Mouse (Mus musculus): ENCODE data around the gene Dkk3. TPM values are rescaled to one million over a fixed set of nuclear protein-coding genes. Genes with fewer than 3 reads are reported as not detected.

The Dkk3 gene
- polyA plus RNA-seq (2016; fragmentation: Nextera tagmentation; extraction: Ambion mirVana) = 20.1 and 22.4 TPM in 2 replicates

DNA sequence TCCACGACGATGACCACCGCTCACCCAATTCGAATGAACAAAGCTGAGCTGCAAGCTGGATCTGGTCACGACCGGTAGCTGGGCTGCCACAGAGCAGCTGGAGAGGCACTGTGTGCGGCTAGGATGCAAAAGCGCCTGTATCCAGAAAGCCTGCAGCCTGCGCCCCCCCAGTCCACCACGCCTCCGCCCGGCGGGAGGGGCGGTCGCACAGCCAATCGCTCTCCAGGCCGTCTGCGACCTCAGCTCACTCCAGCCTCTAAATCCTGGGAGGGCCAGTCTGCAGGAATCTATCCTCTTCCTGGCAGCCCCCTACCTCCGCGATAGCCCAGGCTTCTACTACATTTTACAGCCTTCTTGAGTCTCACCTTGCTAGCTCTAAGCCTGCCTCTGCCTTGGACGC is at the start of gene Dkk3:
Gene Dkk3, minus strand, starts transcription at position 116 of the 400 bp plus-strand sequence.
- Histone ChIP-seq H3K4me3 (peak within 1 kb of the TSS; percentile 48), H3K27me3 (peaks cover 32% of the 10 kb centered on the region), H3K9ac (replicated peaks) (peak within 1 kb of the TSS; percentile 62; the same call in 1 of the 2 replicates), H3K9me3 (no peaks in the 10 kb centered on the region), H3K4me2 (replicated peaks) (peak within 1 kb of the TSS; percentile 67), H3K4me1 (peaks cover 19% of the 10 kb centered on the region), H3K36me3 (no peaks in the 10 kb centered on the region), H3K27ac (replicated peaks) (no peak within 1 kb of the TSS)
- ATAC-seq (ENCODE audit: low FRiP score, low read depth) = peak; percentile 67
- 1% methylated on average over 21 of the region's 21 CpGs for WGBS

DNA sequence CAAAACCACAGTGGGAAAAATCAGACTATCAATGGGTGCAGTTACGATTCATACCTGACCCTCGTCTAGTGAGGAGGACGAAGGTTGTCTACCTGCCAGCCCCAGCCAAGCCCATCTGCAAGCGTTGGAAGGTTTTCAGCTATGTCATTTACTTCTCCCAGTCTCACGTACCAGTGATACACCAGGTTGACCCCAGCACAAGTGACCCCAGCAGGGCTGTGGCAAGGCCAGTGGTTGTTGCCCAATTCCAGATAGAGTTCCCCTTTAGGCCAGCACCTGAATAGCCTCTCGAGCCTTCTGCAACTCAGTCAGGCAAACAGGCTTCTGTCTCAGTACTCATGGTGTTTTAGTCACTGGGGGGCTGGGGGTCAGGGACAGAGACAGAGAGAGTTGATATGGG is 48.9 kb upstream of the Dkk3 start:
- Histone ChIP-seq H3K36me3 (no peaks in the 10 kb centered on the region), H3K9me3 (no peaks in the 10 kb centered on the region), H3K4me3 (no peak overlapping the region), H3K27me3 (peaks cover 3% of the 10 kb centered on the region), H3K27ac (replicated peaks) (no peak overlapping the region), H3K4me2 (replicated peaks) (no peak overlapping the region), H3K9ac (replicated peaks) (no peak overlapping the region), H3K4me1 (0 out of 2 replicates have a peak, but pooled peaks cover 2% of the 10 kb centered on the region)
- WGBS = 90% methylated on average over 6 of the region's 6 CpGs
- ATAC-seq (ENCODE audit: low FRiP score, low read depth) = no peak

DNA sequence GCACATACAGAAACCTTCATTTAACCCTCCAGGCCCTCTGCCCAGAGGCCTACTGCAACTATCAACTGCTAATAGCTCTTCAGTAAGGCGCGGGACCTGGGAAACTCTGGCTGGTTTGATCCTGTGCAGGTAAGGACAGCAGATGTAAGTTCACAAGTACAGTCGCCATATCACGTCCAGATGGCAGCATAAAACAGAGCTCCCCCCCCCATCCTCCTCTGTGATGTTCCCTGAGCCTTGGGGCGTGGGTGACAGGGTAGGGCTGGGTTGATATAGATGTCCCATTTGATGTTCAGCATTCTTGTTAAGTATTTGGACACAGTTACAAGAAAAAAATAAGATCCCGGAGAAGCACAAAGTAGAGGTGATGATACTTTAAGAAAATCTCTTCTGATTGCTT is 46.7 kb upstream of the Dkk3 start:
- H3K9me3 ChIP-seq = no peaks in the 10 kb centered on the region
- 89% methylated on average over 6 of the region's 6 CpGs for WGBS

DNA sequence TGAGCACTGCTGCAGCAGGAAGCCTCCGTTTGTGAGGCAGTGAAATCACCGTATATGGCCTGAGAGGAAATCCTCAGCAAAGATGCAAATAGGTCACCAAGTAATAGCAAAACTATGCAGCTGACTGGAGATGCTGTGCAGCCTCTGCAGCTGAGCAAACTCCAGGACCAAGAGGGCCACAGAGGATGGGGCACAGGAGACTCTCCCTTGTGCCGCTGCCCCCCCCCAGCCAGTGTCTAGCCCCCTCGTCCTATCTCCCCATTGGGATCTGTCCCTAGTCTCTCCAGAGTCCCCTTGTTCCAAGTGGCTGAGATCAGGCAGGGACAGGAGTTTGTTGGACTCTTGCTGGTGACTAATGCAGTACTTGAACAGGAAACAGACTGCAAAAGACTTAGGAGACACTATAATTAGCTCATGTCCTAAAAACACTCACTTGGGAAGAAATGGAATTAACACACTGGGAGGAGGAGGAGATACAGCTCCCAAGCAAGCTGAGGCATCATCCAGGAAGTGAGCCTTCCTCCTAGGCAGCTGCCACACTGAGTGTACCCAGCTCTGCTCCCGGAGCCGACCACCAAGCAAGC is 45.6 kb upstream of the Dkk3 start:
- Histone ChIP-seq H3K9me3 (no peaks in the 10 kb centered on the region), H3K4me3 (no peak overlapping the region), H3K27me3 (no peaks in the 10 kb centered on the region; the same call in 1 of the 2 replicates), H3K9ac (replicated peaks) (no peak overlapping the region), H3K4me1 (no peaks in the 10 kb centered on the region), H3K27ac (replicated peaks) (no peak overlapping the region), H3K36me3 (no peaks in the 10 kb centered on the region), H3K4me2 (replicated peaks) (no peak overlapping the region)
- WGBS = 64% methylated on average over 6 of the region's 6 CpGs
- ATAC-seq (ENCODE audit: low FRiP score, low read depth) = no peak

More for the DNA sequence above, 46.7 kb upstream of the Dkk3 start:
- Histone ChIP-seq H3K27me3 (peaks cover 3% of the 10 kb centered on the region), H3K36me3 (no peaks in the 10 kb centered on the region), H3K27ac (replicated peaks) (no peak overlapping the region), H3K4me1 (no peaks in the 10 kb centered on the region), H3K4me2 (replicated peaks) (no peak overlapping the region), H3K9ac (replicated peaks) (no peak overlapping the region), H3K4me3 (no peak overlapping the region)
- no peak for ATAC-seq (ENCODE audit: low FRiP score, low read depth)

DNA sequence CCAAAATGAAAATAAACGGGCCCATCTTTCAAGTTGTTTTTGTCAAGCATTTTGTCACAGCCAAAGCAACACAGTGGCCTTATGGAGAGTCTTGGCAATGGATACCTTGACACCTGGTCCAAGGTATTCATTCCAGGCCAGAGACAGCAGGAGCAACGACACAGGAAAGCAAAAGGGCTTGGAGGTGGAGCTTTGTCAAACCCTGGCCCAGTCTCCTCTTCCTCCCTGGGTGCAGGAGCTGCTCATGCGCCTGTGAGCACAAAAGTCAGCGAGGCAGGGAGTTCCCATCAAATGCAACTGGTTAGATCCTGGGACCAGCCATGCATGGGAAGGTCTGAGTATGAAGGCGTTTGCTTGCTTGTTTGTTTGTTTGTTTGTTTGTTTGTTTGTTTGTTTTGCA is 45.1 kb upstream of the Dkk3 start:
- no peaks in the 10 kb centered on the region; the same call in 1 of the 2 replicates for H3K27me3 ChIP-seq
- WGBS = 81% methylated on average over 5 of the region's 5 CpGs
- H3K36me3 ChIP-seq = no peaks in the 10 kb centered on the region
- no peak overlapping the region for H3K9ac ChIP-seq (replicated peaks)
- no peaks in the 10 kb centered on the region for H3K4me1 ChIP-seq
- no peak overlapping the region for H3K27ac ChIP-seq (replicated peaks)
- ATAC-seq (ENCODE audit: low FRiP score, low read depth) = no peak
- H3K9me3 ChIP-seq = no peaks in the 10 kb centered on the region
- H3K4me3 ChIP-seq = no peak overlapping the region
- no peak overlapping the region for H3K4me2 ChIP-seq (replicated peaks)

DNA sequence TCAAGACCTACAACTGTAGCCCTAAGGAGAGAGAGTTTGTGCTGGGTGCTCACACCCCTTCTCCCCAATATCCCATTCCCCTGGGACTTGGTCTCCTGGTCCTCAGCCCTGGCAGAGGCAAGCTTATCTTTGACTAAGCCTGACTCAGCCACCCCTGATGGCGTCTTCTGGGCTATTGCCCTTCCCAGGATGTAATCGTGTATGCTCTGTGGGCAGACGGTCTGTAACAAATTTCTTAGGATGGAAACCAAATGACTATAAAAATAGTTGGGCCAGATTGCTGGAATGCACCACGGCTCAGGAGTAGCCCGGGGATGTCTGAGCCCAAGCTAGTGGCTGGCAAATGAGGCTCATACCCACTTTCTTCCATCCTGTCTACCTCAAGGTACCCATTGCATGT is 44.0 kb upstream of the Dkk3 start:
- Histone ChIP-seq H3K27me3 (no peaks in the 10 kb centered on the region; the same call in 1 of the 2 replicates), H3K4me2 (replicated peaks) (no peak overlapping the region), H3K4me1 (no peaks in the 10 kb centered on the region), H3K36me3 (no peaks in the 10 kb centered on the region), H3K9me3 (no peaks in the 10 kb centered on the region), H3K9ac (replicated peaks) (no peak overlapping the region), H3K27ac (replicated peaks) (no peak overlapping the region), H3K4me3 (no peak overlapping the region)
- WGBS = 89% methylated on average over 5 of the region's 5 CpGs
- no peak for ATAC-seq (ENCODE audit: low FRiP score, low read depth)

DNA sequence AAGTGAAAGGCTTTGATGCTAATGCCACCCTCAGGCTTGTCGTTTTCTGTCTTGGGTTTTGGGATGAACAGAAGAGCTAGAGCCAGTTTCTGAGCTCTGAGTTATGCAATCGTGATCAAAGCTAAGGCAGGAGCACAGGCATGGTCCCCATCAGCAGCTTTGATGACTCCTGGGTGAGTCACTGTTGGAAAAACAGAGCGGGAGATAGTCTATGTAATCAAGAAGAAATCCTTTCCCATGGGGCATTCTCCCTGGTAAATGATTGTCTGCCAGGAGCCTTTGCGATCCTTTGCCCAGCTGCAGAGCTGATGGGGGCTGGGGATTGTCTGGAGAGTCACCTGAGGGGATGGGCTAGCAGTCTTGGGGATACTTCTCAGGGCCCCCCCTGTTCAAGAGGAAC is 43.3 kb upstream of the Dkk3 start:
- 69% methylated on average over 4 of the region's 4 CpGs for WGBS
- Histone ChIP-seq H3K4me1 (no peaks in the 10 kb centered on the region), H3K4me2 (replicated peaks) (no peak overlapping the region), H3K36me3 (no peaks in the 10 kb centered on the region), H3K9ac (replicated peaks) (no peak overlapping the region), H3K27me3 (no peaks in the 10 kb centered on the region; the same call in 1 of the 2 replicates), H3K27ac (replicated peaks) (no peak overlapping the region), H3K4me3 (no peak overlapping the region), H3K9me3 (no peaks in the 10 kb centered on the region)
- no peak for ATAC-seq (ENCODE audit: low FRiP score, low read depth)

DNA sequence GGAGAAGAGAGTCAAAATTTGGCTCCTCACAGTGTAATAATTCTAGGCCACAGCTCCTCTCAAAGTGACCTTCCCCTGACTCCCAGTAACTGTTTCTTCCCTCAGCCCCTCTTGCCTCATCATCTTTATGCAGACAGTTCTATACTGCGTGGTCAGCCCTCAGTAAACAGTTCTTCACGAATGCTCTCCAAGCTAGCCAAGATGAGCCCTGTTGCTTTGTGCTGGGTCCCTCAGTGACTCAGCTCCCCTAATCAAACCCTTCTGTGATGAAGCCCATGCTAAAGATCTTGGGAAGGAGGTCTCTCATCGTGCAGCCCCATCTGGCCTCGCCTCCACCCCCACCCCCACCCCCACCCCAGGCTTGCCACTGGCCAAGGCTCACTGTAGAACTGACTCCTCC is 41.9 kb upstream of the Dkk3 start:
- Histone ChIP-seq H3K36me3 (no peaks in the 10 kb centered on the region), H3K9me3 (no peaks in the 10 kb centered on the region), H3K27ac (replicated peaks) (no peak overlapping the region), H3K4me1 (no peaks in the 10 kb centered on the region), H3K4me2 (replicated peaks) (no peak overlapping the region), H3K9ac (replicated peaks) (no peak overlapping the region), H3K4me3 (no peak overlapping the region), H3K27me3 (no peaks in the 10 kb centered on the region; the same call in 1 of the 2 replicates)
- ATAC-seq (ENCODE audit: low FRiP score, low read depth) = no peak
- 42% methylated on average over 4 of the region's 4 CpGs for WGBS

DNA sequence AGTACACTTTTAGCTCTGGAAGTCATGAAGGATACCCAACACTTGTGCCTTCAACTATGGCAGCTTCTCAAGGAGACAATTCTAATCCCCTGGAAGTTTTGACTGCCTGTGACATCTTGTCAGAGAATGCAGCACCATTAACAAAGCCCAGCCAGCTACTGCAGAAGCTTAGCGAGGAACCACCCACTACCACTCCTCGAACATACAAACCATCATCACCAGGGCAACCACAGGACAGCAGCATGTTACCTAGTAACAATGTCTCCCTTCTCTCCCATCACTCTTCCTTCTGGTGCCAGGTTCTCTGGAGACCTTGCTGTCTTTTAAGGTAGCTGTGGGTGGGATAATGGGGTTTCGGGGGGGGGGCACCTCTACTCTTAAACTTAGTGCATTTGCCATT is 40.5 kb upstream of the Dkk3 start:
- Histone ChIP-seq H3K4me2 (replicated peaks) (no peak overlapping the region), H3K4me3 (no peak overlapping the region), H3K4me1 (no peaks in the 10 kb centered on the region), H3K9me3 (no peaks in the 10 kb centered on the region), H3K36me3 (no peaks in the 10 kb centered on the region), H3K27me3 (no peaks in the 10 kb centered on the region; the same call in 1 of the 2 replicates), H3K9ac (replicated peaks) (no peak overlapping the region), H3K27ac (replicated peaks) (no peak overlapping the region)
- no peak for ATAC-seq (ENCODE audit: low FRiP score, low read depth)
- WGBS = 48% methylated on average over 3 of the region's 3 CpGs

DNA sequence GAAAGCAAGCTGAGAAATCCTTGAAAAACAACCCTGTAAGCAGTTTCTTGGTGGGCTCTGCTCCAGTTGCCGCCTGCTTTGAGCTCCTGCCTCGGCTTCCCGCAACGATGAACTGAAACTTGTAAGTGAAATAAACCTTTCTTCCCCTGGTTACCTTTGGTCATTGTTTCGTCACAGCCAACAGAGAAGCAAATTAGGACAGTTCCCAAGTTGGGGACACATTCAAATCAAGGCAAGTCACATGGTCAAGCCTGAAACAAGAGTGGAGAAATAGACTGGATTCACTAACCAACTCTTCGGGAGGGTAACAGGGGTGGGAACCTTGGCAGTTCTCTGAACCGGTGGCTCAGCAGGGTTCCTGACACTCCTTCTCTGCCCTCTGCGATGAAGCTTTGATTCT is 38.6 kb upstream of the Dkk3 start:
- 73% methylated on average over 8 of the region's 8 CpGs for WGBS
- H3K4me3 ChIP-seq = no peak overlapping the region
- no peak overlapping the region for H3K9ac ChIP-seq (replicated peaks)
- no peaks in the 10 kb centered on the region for H3K4me1 ChIP-seq
- no peaks in the 10 kb centered on the region for H3K27me3 ChIP-seq
- H3K4me2 ChIP-seq (replicated peaks) = no peak overlapping the region
- no peaks in the 10 kb centered on the region for H3K9me3 ChIP-seq
- no peak overlapping the region for H3K27ac ChIP-seq (replicated peaks)
- no peak for ATAC-seq (ENCODE audit: low FRiP score, low read depth)
- no peaks in the 10 kb centered on the region for H3K36me3 ChIP-seq

DNA sequence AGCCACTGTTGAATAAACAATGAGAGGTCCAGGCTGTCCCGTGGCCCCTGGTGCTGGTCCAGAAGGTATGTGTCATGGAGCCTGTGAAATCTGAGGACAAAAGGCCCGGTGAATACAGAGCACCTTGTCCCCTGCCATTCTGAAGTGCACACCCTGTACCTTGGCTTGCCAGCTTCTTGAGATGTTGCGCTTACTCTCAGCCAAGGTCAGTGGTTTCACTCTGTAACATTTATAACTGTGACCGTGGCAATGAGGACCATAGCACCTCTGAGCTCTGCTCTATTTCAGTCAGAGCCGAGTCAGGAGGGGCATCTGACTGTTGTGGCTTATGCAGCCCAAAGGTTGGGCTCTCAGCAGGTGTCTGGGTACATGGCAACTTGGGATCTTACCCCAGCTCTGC is 35.4 kb upstream of the Dkk3 start:
- H3K27me3 ChIP-seq = no peaks in the 10 kb centered on the region
- H3K9ac ChIP-seq (replicated peaks) = no peak overlapping the region
- H3K9me3 ChIP-seq = no peaks in the 10 kb centered on the region
- no peak overlapping the region for H3K4me3 ChIP-seq
- ATAC-seq (ENCODE audit: low FRiP score, low read depth) = no peak
- H3K36me3 ChIP-seq = no peaks in the 10 kb centered on the region
- 89% methylated on average over 5 of the region's 5 CpGs for WGBS
- no peak overlapping the region for H3K4me2 ChIP-seq (replicated peaks)
- H3K4me1 ChIP-seq = no peaks in the 10 kb centered on the region
- H3K27ac ChIP-seq (replicated peaks) = no peak overlapping the region

DNA sequence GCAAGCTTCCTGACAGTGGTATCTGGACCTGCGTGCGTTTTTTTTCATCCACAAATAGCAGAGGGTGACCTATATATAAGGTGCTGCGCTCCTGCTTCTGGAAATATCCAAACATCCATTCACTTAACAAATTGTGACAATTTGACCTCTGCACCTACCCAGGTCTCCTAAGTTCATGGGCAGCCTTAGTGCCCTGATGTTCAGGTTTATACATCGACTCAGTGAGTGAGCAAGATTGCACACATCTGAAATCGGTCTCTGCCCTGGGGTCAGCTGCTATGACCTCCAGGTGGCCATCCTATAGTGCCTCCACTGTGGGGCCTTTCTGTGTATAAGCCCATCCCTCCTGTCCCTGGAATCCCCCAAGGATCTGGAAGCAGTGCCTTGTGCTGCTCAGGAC is 33.9 kb upstream of the Dkk3 start:
- 89% methylated on average over 5 of the region's 5 CpGs for WGBS
- H3K4me3 ChIP-seq = no peak overlapping the region
- no peak overlapping the region for H3K27ac ChIP-seq (replicated peaks)
- H3K4me2 ChIP-seq (replicated peaks) = no peak overlapping the region
- ATAC-seq (ENCODE audit: low FRiP score, low read depth) = no peak
- H3K9me3 ChIP-seq = no peaks in the 10 kb centered on the region
- no peaks in the 10 kb centered on the region for H3K27me3 ChIP-seq
- H3K36me3 ChIP-seq = no peaks in the 10 kb centered on the region
- no peak overlapping the region for H3K9ac ChIP-seq (replicated peaks)
- no peaks in the 10 kb centered on the region for H3K4me1 ChIP-seq

DNA sequence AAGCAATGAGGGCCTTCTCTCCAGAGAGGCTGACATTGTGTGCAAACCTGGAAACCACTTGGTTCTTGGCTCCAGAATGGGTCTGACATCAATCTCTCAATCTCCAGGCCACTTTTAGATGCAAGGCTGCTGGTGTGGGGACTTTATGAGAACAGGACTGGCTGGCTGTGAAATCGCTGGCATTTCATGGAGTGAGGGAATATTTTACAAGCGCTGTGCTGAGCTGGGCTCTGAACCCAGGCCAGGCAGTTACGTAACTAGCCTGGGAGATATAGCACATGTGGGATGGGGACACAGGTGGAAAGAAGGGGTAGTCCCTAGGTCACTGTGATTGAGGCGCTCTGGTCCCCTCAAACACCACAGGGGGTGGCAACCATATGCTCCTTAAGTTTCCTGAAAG is 33.4 kb upstream of the Dkk3 start:
- H3K4me1 ChIP-seq = no peaks in the 10 kb centered on the region
- ATAC-seq (ENCODE audit: low FRiP score, low read depth) = no peak
- H3K27ac ChIP-seq (replicated peaks) = no peak overlapping the region
- H3K9me3 ChIP-seq = no peaks in the 10 kb centered on the region
- no peak overlapping the region for H3K9ac ChIP-seq (replicated peaks)
- H3K36me3 ChIP-seq = no peaks in the 10 kb centered on the region
- H3K4me3 ChIP-seq = no peak overlapping the region
- 89% methylated on average over 4 of the region's 4 CpGs for WGBS
- no peak overlapping the region for H3K4me2 ChIP-seq (replicated peaks)
- no peaks in the 10 kb centered on the region for H3K27me3 ChIP-seq

Measured in midbrain, embryonic 12.5 days (tissue).